Mouse (Mus musculus) cerebellum, adult 2 months (tissue): Measurements from ENCODE around the gene Sec24d. TPM values are rescaled to one million over a fixed set of nuclear protein-coding genes. Genes with fewer than 3 reads are reported as not detected.

Experiments used
- DNase-seq, 2 experiments: peaks; one replicate each; pipeline ENCODE4 v3.0.0; 2021
- H3K27ac ChIP-seq: fragments of 200-500 bp; 2 replicates; pipeline ENCODE4 v1.5.1; 2012; ENCODE audit warnings: low read length, control low read depth, inconsistent platforms; ENCODE audit not compliant: insufficient read depth
- H3K27me3 ChIP-seq: fragments of 200-500 bp; 2 replicates; pipeline ENCODE4 v1.6.1; 2012; ENCODE audit warnings: inconsistent platforms, mild to moderate bottlenecking, low read length, moderate library complexity; ENCODE audit not compliant: control insufficient read depth, insufficient read depth
- H3K4me1 ChIP-seq: fragments of 200-500 bp; 2 replicates; pipeline ENCODE4 v1.6.1; 2011; ENCODE audit warnings: low read length; ENCODE audit not compliant: control insufficient read depth, insufficient read depth
- H3K4me3 ChIP-seq: fragments of 200-500 bp; replicated peaks from 2 replicates; pipeline ENCODE3; 2011; ENCODE audit warnings: mild to moderate bottlenecking, low read depth, low read length, control low read depth; ENCODE audit not compliant: insufficient read depth
- CTCF ChIP-seq: fragments of 200-500 bp; IDR thresholded peaks from 2 replicates; pipeline ENCODE4 v1.5.1; 2011; ENCODE audit warnings: low read depth, mild to moderate bottlenecking, control low read depth, low read length, moderate library complexity, borderline replicate concordance; ENCODE audit not compliant: insufficient read depth
- POLR2A ChIP-seq: fragments of 200-500 bp; IDR thresholded peaks from 2 replicates; pipeline ENCODE4 v1.6.1; 2011; ENCODE audit warnings: low read length, control low read depth, borderline replicate concordance; ENCODE audit not compliant: insufficient read depth
- WGBS: fragments of 180-500 bp; shearing (Covaris S2); methylation state at CpG from one replicate; pipeline ENCODE4 v1.1.7; 2018; 5-methylcytosine and 5-hydroxymethylcytosine counted together
- polyA plus RNA-seq: library from polyadenylated mRNA; depleted of rRNA; stranded (reverse); fragments of >200 nt; gene quantifications from 2 replicates; pipeline ENCODE4 v1.2.3, GENCODE M21; 2012

The Sec24d gene
- polyA plus RNA-seq, 1 experiment, result 6.4 TPM

DNA sequence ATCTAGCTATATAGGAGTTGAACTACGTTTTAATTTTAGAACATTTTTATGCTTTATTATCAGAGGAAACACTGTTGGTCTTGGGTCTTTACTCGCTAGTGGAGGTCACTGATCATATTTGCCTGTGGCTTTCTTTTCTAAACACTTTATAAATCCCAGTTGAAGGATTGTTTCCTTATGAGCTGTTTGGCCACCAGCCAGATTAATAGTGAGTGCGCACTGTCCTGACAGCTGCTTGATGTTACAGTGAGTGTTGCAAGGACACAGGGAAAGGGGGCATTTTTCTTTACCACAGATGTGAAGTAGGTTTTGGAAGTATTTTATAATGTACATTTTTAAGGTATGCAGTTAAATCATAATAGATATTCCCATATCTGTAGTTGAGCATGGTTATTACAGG lies 68.2 kb downstream of the Sec24d start:
- TF ChIP-seq CTCF (no peak), POLR2A (no peak)
- H3K4me3 ChIP-seq, result no peak overlapping the region
- H3K27me3 ChIP-seq, result no peaks in the 10 kb centered on the region
- WGBS, result 35% methylated on average over 3 of the region's 3 CpGs
- no peaks in the 10 kb centered on the region for H3K4me1 ChIP-seq
- H3K27ac ChIP-seq, result no peak overlapping the region
- DNase-seq, result no peak

DNA sequence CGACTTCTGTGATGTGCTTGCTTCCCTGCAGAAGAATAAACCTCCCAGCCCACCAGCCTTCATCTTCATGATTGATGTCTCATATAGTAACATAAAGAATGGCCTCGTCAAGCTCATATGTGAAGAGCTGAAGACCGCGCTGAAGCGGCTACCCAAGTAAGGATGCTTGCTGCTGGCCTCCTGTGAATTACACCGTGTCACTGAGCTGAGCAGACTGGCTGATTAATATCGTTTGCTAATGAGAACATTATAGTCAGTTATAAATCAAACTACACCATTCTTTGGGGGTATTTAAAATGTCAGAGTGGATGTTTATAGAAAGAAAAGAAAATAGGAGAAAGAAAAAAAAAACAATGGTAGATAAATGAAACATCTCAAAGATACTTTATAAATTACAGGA lies 69.2 kb downstream of the Sec24d start:
- no peak for DNase-seq
- 79% methylated on average over 7 of the region's 7 CpGs for WGBS
- Histone ChIP-seq H3K27me3 (no peaks in the 10 kb centered on the region), H3K27ac (no peak overlapping the region), H3K4me1 (no peaks in the 10 kb centered on the region), H3K4me3 (no peak overlapping the region)
- TF ChIP-seq POLR2A (no peak), CTCF (no peak)

DNA sequence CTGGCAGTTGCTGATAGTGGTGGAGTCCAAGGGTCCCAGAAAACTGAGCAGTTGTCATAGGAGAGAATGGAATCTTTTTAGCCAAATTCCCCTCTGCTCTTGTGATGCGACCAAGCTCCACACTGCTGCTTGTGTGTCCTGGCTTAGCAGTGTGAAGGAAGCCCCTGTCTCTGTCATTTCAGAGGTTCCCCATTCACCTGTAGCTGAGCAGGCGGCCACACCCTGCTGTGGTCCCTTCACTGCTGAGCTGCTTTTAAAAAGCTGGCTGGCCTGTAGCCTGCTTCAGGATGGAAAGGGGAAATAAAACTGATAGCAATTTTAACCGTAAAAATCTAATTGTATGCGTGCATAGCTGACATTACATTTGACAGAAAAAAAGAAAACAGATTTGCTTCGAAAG lies 69.7 kb downstream of the Sec24d start:
- no peak overlapping the region for H3K4me3 ChIP-seq
- no peaks in the 10 kb centered on the region for H3K4me1 ChIP-seq
- WGBS, result 86% methylated on average over 5 of the region's 5 CpGs
- TF ChIP-seq POLR2A (no peak), CTCF (no peak)
- DNase-seq, result no peak
- no peak overlapping the region for H3K27ac ChIP-seq
- no peaks in the 10 kb centered on the region for H3K27me3 ChIP-seq

DNA sequence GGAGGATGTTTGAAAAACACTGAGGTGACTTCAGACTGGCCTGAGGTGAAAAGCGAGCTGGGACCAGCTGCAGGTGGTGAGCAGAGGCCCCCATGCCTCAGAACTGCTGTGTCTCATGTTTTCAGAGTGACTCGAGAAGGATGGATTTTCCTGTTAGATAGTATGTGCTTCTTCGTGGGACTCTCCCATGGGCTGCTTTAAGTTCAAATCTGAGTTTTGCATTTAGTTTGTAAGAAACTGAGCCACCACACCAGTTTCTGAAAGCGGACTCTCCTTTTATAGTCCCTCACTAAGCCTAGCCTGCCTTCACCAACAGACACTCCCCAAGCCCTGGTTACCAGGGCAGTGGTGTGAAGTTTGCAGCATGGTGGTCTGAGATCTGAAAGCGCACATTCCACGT lies 70.6 kb downstream of the Sec24d start:
- 88% methylated on average over 6 of the region's 6 CpGs for WGBS
- TF ChIP-seq POLR2A (no peak), CTCF (no peak)
- DNase-seq, result no peak

DNA sequence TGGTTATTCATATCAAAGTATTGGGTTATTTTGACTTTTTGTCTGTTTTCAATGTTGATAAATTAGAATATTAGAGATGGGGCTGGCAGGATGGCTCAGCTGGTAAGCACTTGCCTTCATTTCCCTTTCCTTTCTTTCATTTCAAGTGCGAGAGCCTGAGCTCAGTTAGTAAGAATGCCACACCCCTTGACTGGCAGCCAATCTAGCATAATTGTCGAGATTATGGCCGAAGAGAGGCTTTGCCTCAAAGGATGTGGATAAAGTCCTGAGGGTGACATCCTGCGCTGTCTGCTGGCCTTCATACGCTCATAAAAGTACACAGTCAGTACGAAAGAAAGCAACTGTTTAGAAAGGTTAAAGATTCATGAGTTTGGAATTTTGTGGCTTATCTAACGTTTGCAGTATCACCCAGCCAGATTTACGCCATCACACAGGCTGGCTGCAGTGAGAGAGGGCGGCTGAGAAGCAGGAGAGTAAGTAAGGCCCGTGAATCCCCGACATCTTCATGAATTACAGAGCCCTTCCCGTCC lies 71.5 kb downstream of the Sec24d start:
- no peak for DNase-seq
- Histone ChIP-seq H3K27ac (no peak overlapping the region), H3K4me3 (no peak overlapping the region), H3K27me3 (no peaks in the 10 kb centered on the region), H3K4me1 (no peaks in the 10 kb centered on the region)
- TF ChIP-seq POLR2A, result no peak
- TF ChIP-seq CTCF, result no peak
- 77% methylated on average over 12 of the region's 12 CpGs for WGBS

More for the DNA sequence above, 70.6 kb downstream of the Sec24d start:
- Histone ChIP-seq H3K27ac (no peak overlapping the region), H3K27me3 (no peaks in the 10 kb centered on the region), H3K4me3 (no peak overlapping the region), H3K4me1 (no peaks in the 10 kb centered on the region)

DNA sequence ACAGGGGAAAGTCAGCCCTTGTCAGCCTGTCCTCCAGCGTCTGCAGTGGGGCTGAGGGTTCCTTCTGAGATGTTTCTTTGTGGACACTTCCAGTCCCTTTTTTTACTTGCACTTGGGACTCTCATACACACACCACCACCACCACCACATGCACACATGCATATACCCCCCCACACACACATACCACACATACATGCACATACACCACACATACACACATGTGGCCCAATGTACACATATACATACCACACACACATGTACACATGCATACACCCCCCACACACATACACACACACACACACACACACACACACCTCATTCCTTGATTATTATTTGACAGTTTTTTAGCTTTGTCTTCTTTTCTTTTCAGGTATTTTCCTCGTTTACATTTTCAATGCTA lies 73.8 kb downstream of the Sec24d start:
- no peak for TF ChIP-seq CTCF
- no peak for TF ChIP-seq POLR2A
- WGBS, result 79% methylated on average over 2 of the region's 2 CpGs
- no peak overlapping the region for H3K27ac ChIP-seq
- DNase-seq, result no peak
- no peak overlapping the region for H3K4me3 ChIP-seq
- no peaks in the 10 kb centered on the region for H3K4me1 ChIP-seq
- no peaks in the 10 kb centered on the region for H3K27me3 ChIP-seq

DNA sequence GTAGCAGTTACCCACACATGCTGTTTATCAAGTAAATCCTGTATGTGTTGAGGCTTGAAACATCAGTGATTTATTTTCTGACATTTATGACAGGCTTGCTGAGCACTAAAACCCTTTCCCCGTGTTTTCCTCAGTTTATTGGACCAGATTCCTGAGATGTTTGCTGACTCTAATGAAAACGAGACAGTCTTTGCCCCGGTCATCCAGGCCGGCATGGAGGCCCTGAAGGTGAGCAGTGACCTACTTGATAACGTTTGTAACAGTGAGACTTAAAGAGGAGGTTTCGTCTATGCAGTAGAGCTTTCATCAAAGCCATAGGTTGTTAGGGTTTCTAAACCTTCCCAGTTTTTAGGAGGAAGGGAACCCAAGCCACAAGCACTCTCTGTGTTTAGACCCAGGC lies 76.4 kb downstream of the Sec24d start:
- no peak for TF ChIP-seq POLR2A
- TF ChIP-seq CTCF, result no peak
- WGBS, result 82% methylated on average over 6 of the region's 6 CpGs

DNA sequence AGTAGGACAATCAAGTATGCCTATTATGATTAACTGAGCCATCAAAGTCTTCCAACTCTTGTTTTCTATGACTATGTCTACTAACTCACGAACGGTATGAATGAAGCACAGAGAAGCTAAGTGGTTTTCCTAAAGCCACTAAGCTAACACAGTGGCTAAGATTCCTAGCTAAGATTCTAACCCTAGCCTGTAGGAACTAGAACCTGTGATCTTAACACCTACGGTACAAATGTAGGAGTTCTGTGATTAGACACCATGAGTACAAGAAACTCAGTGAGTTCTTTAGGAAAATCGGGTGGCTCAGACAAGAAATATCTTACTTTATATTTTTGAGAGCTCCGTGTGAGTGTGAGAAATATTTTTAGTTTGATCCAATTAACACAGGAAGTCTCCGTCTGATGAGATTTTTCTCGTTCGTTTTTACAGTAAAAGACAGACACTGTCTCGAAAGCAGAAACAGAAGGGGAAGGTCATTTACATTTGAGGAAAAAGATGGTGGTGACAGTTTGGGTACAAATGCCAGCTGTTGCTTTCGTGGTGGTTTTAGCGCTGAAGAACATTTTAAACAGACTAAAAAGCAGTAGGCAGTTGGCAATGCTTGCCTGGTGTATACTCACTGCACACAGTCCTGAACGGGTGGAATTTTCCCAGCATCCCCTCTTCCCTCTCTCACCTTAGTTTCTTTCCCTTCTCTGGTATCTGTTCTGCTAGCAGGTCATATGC lies 81.0 kb downstream of the Sec24d start:
- no peaks in the 10 kb centered on the region for H3K4me1 ChIP-seq
- no peak for TF ChIP-seq CTCF
- no peak for TF ChIP-seq POLR2A
- no peak for DNase-seq

More for the DNA sequence above, 76.4 kb downstream of the Sec24d start:
- Histone ChIP-seq H3K4me3 (no peak overlapping the region), H3K27ac (no peak overlapping the region), H3K27me3 (no peaks in the 10 kb centered on the region), H3K4me1 (no peaks in the 10 kb centered on the region)
- DNase-seq, result no peak

More for the DNA sequence above, 81.0 kb downstream of the Sec24d start:
- Histone ChIP-seq H3K27ac (no peak overlapping the region), H3K4me3 (no peak overlapping the region), H3K27me3 (no peaks in the 10 kb centered on the region)
- 85% methylated on average over 12 of the region's 12 CpGs for WGBS
